Mouse (Mus musculus) heart, embryonic 12.5 days (tissue): Measurements from ENCODE around the gene Capn5. TPM values are rescaled to one million over a fixed set of nuclear protein-coding genes. Genes with fewer than 3 reads are reported as not detected.

Source experiments
- ATAC-seq: fragments of 200-750 bp; cut with Nextera tagmentation; 2 replicates; pipeline ENCODE4 v1.8.0; 2017; ENCODE audit warnings: moderate TSS enrichment, moderate library complexity; ENCODE audit not compliant: insufficient number of reproducible peaks, low FRiP score
- H3K27ac ChIP-seq: fragments of 300-500 bp; sonication (generic); 2 replicates; pipeline ENCODE4 v1.5.1; 2016; ENCODE audit warnings: mild to moderate bottlenecking, moderate library complexity; ENCODE audit not compliant: poor library complexity, severe bottlenecking
- H3K27me3 ChIP-seq: fragments of 300-500 bp; sonication (generic); replicated peaks from 2 replicates; pipeline ENCODE4 v1.6.1; 2016; ENCODE audit warnings: mild to moderate bottlenecking, moderate library complexity
- H3K36me3 ChIP-seq: fragments of 300-500 bp; sonication (generic); 2 replicates; pipeline ENCODE4 v1.6.1; 2016; ENCODE audit warnings: mild to moderate bottlenecking, moderate library complexity
- H3K4me1 ChIP-seq: fragments of 300-500 bp; sonication (generic); replicated peaks from 2 replicates; pipeline ENCODE4 v1.6.1; 2016; ENCODE audit warnings: mild to moderate bottlenecking
- H3K4me2 ChIP-seq: fragments of 300-500 bp; sonication (generic); 2 replicates; pipeline ENCODE4 v1.6.1; 2016; ENCODE audit warnings: mild to moderate bottlenecking, moderate library complexity
- H3K4me3 ChIP-seq: fragments of 300-500 bp; sonication (generic); 2 replicates; pipeline ENCODE4 v1.5.1; 2016; ENCODE audit warnings: mild to moderate bottlenecking
- H3K9ac ChIP-seq: fragments of 300-500 bp; sonication (generic); 2 replicates; pipeline ENCODE4 v1.6.1; 2016; ENCODE audit warnings: mild to moderate bottlenecking, moderate library complexity
- H3K9me3 ChIP-seq: fragments of 300-500 bp; sonication (generic); replicated peaks from 2 replicates; pipeline ENCODE4 v1.6.1; 2016; ENCODE audit warnings: mild to moderate bottlenecking, moderate library complexity
- WGBS: fragments of 180-500 bp; shearing (Covaris S2); methylation state at CpG from one replicate; pipeline ENCODE4 v1.1.7; 2016; 5-methylcytosine and 5-hydroxymethylcytosine counted together
- polyA plus RNA-seq: library from polyadenylated mRNA; unstranded; fragments of >200 nt; fragmentation: Nextera tagmentation; extraction: Ambion mirVana; gene quantifications from 2 replicates; pipeline ENCODE4 v1.2.1, GENCODE M21; 2016

Capn5 gene
- polyA plus RNA-seq, 1 experiment from 2014 or later, result 8.0 TPM

DNA sequence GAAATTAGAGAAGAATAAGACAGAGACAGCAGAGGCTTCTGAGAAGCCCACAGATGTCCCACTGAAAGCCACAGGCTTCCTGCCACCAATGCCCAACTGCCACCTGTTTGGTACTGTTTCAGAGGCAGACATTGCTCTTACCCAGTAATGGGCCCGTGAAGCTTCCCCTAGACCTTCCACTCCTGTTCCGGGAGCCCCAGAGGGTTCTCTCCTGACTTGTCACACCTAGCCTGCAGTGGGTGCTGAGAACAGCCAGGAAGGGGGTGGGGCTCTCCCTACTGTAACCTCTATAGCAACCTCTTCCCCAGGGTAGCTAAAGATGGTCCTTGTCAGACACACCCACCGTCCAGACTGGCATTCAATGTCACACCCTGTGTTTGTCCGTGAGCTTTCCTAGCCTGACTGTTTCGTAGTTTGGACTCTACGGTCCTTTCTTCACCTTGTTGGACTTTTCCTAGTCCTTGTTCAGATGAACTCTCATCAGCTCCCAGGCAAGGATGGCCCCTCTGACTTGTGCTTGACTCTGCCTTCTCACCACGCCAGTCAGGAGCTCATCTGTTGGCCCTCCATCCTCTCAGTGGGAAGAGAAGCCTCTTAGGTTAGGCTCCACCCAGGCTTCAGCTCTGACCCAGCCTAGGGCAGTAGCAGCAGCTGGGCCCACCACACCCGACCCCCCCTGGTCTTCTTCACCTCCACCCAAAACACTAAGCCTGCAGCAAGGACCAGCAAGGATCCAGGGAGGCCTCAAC lies 1.6 kb downstream of the Capn5 start:
- H3K4me3 ChIP-seq, result peak overlapping the region; percentile 68
- 62% methylated on average over 8 of the region's 8 CpGs for WGBS
- H3K27ac ChIP-seq, result peak overlapping the region; percentile 32
- no peak for ATAC-seq
- no peaks in the 10 kb centered on the region for H3K9me3 ChIP-seq
- H3K4me2 ChIP-seq, result peak overlapping the region; percentile 77
- no peaks in the 10 kb centered on the region for H3K36me3 ChIP-seq
- no peaks in the 10 kb centered on the region for H3K27me3 ChIP-seq
- peaks cover 46% of the 10 kb centered on the region for H3K4me1 ChIP-seq
- peak overlapping the region; percentile 67 for H3K9ac ChIP-seq

DNA sequence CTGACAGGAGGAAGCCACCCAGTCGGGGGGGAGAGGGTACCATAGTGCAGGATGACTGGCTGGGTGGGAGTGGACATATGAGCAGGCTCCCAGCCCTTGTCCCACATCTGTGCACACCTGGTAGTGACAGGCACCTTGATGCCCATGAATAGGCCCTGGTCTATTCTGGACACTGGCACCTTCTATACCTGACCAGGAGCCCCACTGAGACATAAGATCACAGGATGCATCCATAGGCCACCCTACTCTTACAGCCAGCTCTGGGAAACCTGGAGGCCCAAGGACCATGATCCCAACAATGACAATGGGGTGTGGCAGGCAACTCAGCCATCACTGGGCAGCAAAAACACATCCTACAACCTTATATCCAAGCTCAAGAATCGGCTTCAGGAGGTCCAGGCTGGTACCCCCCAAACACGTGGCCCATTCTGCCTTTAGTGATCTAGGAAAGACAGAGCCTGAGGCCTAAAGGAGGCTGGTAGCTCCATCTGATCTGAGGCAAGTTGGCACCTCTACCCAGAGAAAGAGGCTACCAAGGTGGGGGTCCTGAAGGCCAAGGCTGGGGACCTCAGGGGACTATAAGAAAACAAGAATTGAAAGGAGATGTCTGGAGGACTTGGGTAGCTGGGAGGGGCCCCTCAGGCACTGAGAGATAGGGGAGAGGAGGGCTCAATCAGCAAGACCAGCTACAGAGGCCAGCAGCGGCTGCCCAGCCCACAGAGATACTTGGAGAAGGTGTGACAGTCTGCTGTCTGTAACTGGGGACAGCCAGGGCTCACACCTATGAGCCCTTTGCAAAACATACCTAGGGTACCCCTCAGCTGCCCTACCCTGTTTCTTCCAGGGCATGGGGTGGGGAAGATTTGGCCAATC lies 3.0 kb downstream of the Capn5 start:
- H3K4me1 ChIP-seq, result peaks cover 56% of the 10 kb centered on the region
- H3K36me3 ChIP-seq, result no peaks in the 10 kb centered on the region
- no peak overlapping the region for H3K9ac ChIP-seq
- no peak overlapping the region for H3K4me3 ChIP-seq
- 0 out of 2 replicates have a peak overlapping the region, but pooled peaks have one; percentile 19 for H3K4me2 ChIP-seq
- H3K9me3 ChIP-seq, result no peaks in the 10 kb centered on the region
- no peak overlapping the region for H3K27ac ChIP-seq
- 57% methylated on average over 4 of the region's 4 CpGs for WGBS
- no peaks in the 10 kb centered on the region for H3K27me3 ChIP-seq
- peak; percentile 56; the same call in 1 of the 2 replicates for ATAC-seq

GRCm38 (mm10) chr7:98173408-98173807 lies 4.7 kb downstream of the Capn5 start:
- Histone ChIP-seq H3K4me3 (no peak overlapping the region), H3K27me3 (no peaks in the 10 kb centered on the region), H3K9me3 (no peaks in the 10 kb centered on the region), H3K36me3 (no peaks in the 10 kb centered on the region), H3K9ac (no peak overlapping the region), H3K4me2 (no peak overlapping the region), H3K4me1 (peaks cover 52% of the 10 kb centered on the region), H3K27ac (no peak overlapping the region)
- ATAC-seq, result no peak
- WGBS, result 20% methylated on average over 4 of the region's 4 CpGs

DNA sequence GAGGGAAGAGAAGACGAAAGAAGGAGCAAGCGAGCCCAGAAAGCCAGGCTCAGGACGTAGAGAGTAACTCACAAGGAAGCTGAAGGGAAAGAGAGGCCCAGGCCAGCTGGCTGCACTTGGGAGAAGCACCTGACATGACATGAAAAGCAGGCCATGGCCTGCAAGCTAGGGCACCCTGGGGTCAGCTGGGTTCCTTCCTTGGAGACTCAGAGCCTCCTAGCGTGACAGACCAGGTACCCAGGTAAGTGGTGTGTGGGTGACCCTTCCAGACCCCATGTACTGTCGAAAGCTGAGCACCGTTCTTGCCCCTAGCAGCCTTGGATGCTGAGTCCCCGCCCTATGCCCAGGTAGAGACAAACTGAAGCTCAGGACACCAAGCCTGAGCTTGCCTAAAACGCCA lies 5.4 kb downstream of the Capn5 start:
- no peak overlapping the region for H3K4me2 ChIP-seq
- H3K4me3 ChIP-seq, result no peak overlapping the region
- H3K27me3 ChIP-seq, result no peaks in the 10 kb centered on the region
- H3K9me3 ChIP-seq, result no peaks in the 10 kb centered on the region
- ATAC-seq, result no peak
- peaks cover 49% of the 10 kb centered on the region for H3K4me1 ChIP-seq
- no peak overlapping the region for H3K9ac ChIP-seq
- H3K36me3 ChIP-seq, result no peaks in the 10 kb centered on the region
- no peak overlapping the region for H3K27ac ChIP-seq
- 80% methylated on average over 8 of the region's 8 CpGs for WGBS

DNA sequence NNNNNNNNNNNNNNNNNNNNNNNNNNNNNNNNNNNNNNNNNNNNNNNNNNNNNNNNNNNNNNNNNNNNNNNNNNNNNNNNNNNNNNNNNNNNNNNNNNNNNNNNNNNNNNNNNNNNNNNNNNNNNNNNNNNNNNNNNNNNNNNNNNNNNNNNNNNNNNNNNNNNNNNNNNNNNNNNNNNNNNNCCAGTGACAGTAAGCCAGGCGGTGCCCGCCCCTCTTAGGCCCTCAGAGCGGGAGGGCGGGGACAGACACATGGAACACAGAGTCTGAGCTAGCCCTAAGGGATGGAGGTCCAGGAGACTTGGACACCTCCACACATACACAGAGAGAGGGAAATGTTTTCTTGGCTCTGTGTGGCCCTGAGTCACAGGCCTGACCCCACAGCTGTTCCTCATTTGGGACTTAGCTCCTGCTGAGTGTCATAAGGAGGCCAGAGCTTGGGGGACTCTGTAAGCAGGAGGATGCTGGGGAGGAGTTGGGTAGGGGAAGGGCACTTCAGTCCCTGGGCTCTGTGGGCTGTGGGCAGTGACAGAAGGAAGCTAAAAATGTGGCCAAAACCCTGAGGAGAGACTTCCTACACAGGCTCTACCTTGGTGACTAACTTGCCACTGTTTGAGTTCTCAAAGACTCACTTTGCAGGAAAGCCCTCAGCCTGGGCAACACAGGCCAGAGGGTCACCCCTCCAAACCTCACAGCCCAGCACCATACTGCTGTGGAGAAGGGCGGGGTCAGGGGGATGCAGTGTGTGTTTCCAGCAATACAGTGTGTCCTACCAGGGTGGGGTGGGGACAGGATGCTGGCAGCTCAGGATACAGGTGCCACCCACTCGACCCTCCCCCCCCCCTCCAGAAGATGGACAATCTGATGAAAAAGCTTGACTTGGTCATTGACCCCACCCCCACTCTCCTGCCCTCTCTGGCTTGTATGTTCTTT lies 6.7 kb downstream of the Capn5 start:
- Histone ChIP-seq H3K9ac (no peak overlapping the region), H3K36me3 (no peaks in the 10 kb centered on the region), H3K9me3 (no peaks in the 10 kb centered on the region), H3K4me3 (no peak overlapping the region), H3K4me2 (peak overlapping the region; percentile 18), H3K27ac (peak overlapping the region; percentile 61), H3K27me3 (no peaks in the 10 kb centered on the region), H3K4me1 (peaks cover 37% of the 10 kb centered on the region)
- WGBS, result 55% methylated on average over 6 of the region's 6 CpGs
- ATAC-seq, result peak; percentile 90

DNA sequence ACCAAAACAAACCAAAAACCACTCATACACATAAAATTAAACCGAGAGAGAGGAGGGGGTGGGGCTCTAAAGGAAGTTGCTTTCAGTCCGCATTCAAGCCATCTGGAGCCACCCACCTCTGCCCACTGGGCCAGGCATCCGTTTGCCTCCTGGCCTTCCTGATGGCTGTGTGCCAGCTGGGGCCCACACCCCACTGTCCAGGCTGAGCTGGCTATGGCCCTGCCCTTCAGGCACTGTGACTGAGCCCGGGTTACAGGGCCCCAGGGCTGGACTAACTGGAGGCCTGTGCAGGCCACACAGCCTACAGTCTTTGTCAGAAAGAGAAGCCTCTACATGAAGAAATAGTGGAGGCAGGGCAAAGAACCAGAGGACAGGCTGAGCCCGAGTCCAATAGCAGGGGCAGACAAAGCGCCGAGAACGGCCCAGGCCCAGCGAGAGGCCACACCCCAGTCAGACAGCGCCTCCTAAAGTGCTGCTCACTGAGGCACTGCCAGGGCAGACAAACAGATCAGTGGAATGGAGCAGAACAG lies 13.0 kb downstream of the Capn5 start:
- no peaks in the 10 kb centered on the region for H3K36me3 ChIP-seq
- H3K4me3 ChIP-seq, result no peak overlapping the region
- no peaks in the 10 kb centered on the region for H3K27me3 ChIP-seq
- H3K4me1 ChIP-seq, result peaks cover 47% of the 10 kb centered on the region
- H3K9me3 ChIP-seq, result no peaks in the 10 kb centered on the region
- H3K4me2 ChIP-seq, result no peak overlapping the region; the same call in 1 of the 2 replicates
- H3K27ac ChIP-seq, result peak overlapping the region; percentile 63
- peak; percentile 66 for ATAC-seq
- peak overlapping the region; percentile 47 for H3K9ac ChIP-seq
- WGBS, result 55% methylated on average over 10 of the region's 10 CpGs

DNA sequence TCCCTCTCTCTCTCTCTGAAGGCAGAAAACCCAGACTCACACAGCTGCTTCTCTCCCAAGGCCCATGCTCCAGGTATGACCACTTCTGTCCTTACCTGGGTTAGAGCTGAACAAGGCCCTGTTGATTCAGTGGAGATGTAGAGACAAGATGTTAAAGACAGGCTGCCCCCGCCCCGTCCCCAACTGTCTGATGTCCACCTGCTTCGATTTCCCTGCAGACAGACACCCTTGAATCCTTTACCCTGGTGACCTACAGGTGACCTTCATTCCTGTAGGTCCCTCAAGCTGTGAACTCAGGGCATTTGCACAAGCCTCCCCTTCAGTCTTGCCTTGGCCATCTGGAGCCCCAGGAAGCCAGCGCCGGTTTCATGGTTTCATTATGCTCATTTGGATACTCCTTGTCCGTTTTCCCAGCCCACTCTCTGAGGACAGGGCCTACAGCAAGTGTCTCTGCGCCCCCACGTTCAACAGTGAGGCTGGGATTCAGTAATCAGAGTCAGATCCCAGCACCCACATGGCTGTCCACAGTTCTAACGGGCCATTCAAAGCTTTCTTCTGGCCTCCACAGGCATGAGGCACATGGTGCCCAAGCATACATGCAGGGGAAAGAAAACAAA lies 13.6 kb downstream of the Capn5 start:
- peak overlapping the region; percentile 63 for H3K27ac ChIP-seq
- 82% methylated on average over 9 of the region's 9 CpGs for WGBS
- H3K36me3 ChIP-seq, result no peaks in the 10 kb centered on the region
- no peak overlapping the region for H3K9ac ChIP-seq
- H3K4me3 ChIP-seq, result no peak overlapping the region
- ATAC-seq, result no peak
- H3K9me3 ChIP-seq, result no peaks in the 10 kb centered on the region
- no peaks in the 10 kb centered on the region for H3K27me3 ChIP-seq
- H3K4me1 ChIP-seq, result peaks cover 53% of the 10 kb centered on the region
- H3K4me2 ChIP-seq, result no peak overlapping the region

- H3K4me3 ChIP-seq, result no peak overlapping the region
- H3K4me2 ChIP-seq, result no peak overlapping the region
- no peaks in the 10 kb centered on the region for H3K36me3 ChIP-seq
- no peak overlapping the region for H3K9ac ChIP-seq
- 39% methylated on average over 3 of the region's 3 CpGs for WGBS
- H3K27me3 ChIP-seq, result no peaks in the 10 kb centered on the region
- H3K27ac ChIP-seq, result no peak overlapping the region
- H3K9me3 ChIP-seq, result no peaks in the 10 kb centered on the region
- no peak for ATAC-seq
- peaks cover 60% of the 10 kb centered on the region for H3K4me1 ChIP-seq
Observed at GRCm38 (mm10) chr7:98163700-98164099, 14.4 kb downstream of the Capn5 start.

DNA sequence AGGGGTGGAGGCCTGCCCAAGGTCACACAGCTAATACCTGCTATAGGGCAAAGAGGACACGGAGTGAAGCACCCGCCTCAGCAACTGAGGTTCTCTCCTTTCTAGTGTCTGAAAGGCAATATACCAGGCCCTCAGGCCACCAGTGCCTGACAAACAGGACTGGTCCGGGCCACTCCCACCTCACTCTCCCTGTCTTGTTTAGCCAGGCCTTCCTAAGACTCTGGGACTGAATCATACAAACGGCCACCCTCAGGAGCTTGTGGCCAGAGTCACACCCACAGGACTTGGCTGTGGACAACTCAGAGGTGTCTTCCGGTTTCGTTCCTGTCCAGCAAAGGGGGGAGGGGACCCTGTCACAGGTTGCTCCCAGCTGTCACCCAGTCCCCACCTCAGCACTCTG lies 15.8 kb downstream of the Capn5 start:
- WGBS, result 67% methylated on average over 6 of the region's 6 CpGs
- Histone ChIP-seq H3K9me3 (no peaks in the 10 kb centered on the region), H3K4me3 (no peak overlapping the region), H3K36me3 (no peaks in the 10 kb centered on the region), H3K9ac (no peak overlapping the region), H3K4me1 (peaks cover 74% of the 10 kb centered on the region), H3K4me2 (no peak overlapping the region), H3K27ac (no peak overlapping the region), H3K27me3 (no peaks in the 10 kb centered on the region)
- ATAC-seq, result no peak

DNA sequence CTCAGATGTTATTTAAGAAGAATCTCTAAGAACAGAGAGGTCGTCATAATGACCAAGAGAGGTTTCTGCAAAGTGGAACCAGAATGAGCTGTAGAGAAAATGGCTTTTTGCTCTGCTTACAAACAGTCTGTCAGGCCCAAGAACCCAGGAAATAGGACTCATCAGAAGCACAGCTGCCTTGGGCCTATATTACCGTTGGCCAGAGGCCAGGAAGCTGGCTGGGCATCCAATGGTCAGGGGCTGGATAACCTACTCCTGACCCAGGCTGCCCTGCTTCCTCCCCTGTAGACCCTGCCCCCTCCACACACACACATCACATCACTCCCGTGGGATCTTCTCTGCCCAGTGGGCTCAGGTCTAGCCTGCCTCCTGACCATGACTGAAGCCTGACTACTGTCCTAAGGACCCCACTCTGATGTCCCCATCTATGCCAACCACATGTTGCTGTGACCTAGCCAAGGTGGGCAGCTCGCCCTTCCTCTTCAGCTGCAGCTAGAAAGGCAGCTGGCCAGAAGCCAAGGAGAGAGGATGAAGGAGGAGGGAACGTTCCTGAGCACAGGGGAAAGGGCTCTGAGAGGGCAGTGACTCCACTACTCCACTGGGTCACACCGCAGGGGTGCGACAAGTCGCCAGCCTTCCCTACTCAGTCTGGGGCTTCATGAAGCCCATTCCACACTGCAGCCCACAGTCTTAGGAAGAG lies 17.9 kb downstream of the Capn5 start:
- 32% methylated on average over 8 of the region's 8 CpGs for WGBS
- Histone ChIP-seq H3K4me3 (no peak overlapping the region), H3K4me1 (peaks cover 89% of the 10 kb centered on the region), H3K36me3 (no peaks in the 10 kb centered on the region), H3K9ac (peak overlapping the region; percentile 2; the same call in 1 of the 2 replicates), H3K4me2 (no peak overlapping the region), H3K27me3 (no peaks in the 10 kb centered on the region), H3K27ac (peak overlapping the region; percentile 67), H3K9me3 (no peaks in the 10 kb centered on the region)
- ATAC-seq, result no peak
